Mouse (Mus musculus) heart, embryonic 14.5 days (tissue): ENCODE data around the gene Fut2. TPM values are rescaled to one million over a fixed set of nuclear protein-coding genes. Genes with fewer than 3 reads are reported as not detected.

ENCODE experiments used
- ATAC-seq: fragments of 200-750 bp; cut with Nextera tagmentation; 2 replicates; pipeline ENCODE4 v1.8.0; 2017; ENCODE audit warnings: low read depth, moderate TSS enrichment; ENCODE audit not compliant: insufficient number of reproducible peaks, insufficient read depth, low FRiP score
- H3K27ac ChIP-seq, 2 experiments: fragments of 200-500 bp in 1 of 2; fragments of 300-500 bp in 1 of 2; sonication (generic) in 1 of 2; replicated peaks in 1 of 2; 2 replicates each; pipeline ENCODE4 v1.5.1; 2012 to 2014; ENCODE audit warnings: low read depth in 2 of 2, low read length in 2 of 2, control low read depth in 1 of 2, mild to moderate bottlenecking in 1 of 2, mixed read lengths in 1 of 2; ENCODE audit not compliant: control insufficient read depth in 1 of 2, insufficient read depth in 1 of 2
- H3K27me3 ChIP-seq: fragments of 300-500 bp; sonication (generic); 2 replicates; pipeline ENCODE4 v1.6.1; 2014; ENCODE audit warnings: mild to moderate bottlenecking, low read length, control low read depth; ENCODE audit not compliant: control insufficient read depth, insufficient read depth
- H3K36me3 ChIP-seq: fragments of 300-500 bp; sonication (generic); 2 replicates; pipeline ENCODE4 v1.6.1; 2014; ENCODE audit warnings: mild to moderate bottlenecking, control low read depth, low read length, mixed read lengths; ENCODE audit not compliant: control insufficient read depth, insufficient read depth
- H3K4me1 ChIP-seq, 2 experiments: fragments of 200-500 bp in 1 of 2; fragments of 300-500 bp in 1 of 2; sonication (generic) in 1 of 2; 2 replicates each; pipeline ENCODE4 v1.6.1; 2012 to 2014; ENCODE audit warnings: low read length in 2 of 2, control low read depth in 1 of 2, mixed read lengths in 1 of 2; ENCODE audit not compliant: control insufficient read depth in 2 of 2, insufficient read depth in 2 of 2
- H3K4me2 ChIP-seq: fragments of 300-500 bp; sonication (generic); 2 replicates; pipeline ENCODE4 v1.6.1; 2014; ENCODE audit warnings: mild to moderate bottlenecking, low read length
- H3K4me3 ChIP-seq, 2 experiments: fragments of 200-500 bp in 1 of 2; fragments of 300-500 bp in 1 of 2; sonication (generic) in 1 of 2; 2 replicates each; pipeline ENCODE4 v1.5.1; 2012 to 2014; ENCODE audit warnings: low read length in 2 of 2, mild to moderate bottlenecking in 2 of 2, control low read depth in 1 of 2, low read depth in 1 of 2, moderate library complexity in 1 of 2; ENCODE audit not compliant: control insufficient read depth in 1 of 2, insufficient read depth in 1 of 2
- H3K9ac ChIP-seq: fragments of 300-500 bp; sonication (generic); 2 replicates; pipeline ENCODE4 v1.6.1; 2014; ENCODE audit warnings: mild to moderate bottlenecking, low read length
- H3K9me3 ChIP-seq: fragments of 300-500 bp; sonication (generic); 2 replicates; pipeline ENCODE4 v1.6.1; 2016; ENCODE audit warnings: low read length, control low read depth; ENCODE audit not compliant: control insufficient read depth
- WGBS: fragments of 180-500 bp; shearing (Covaris S2); extraction: QIAGEN DNeasy Blood & Tissue Kit; methylation state at CpG from one replicate; pipeline ENCODE4 v1.1.7; 2014; 5-methylcytosine and 5-hydroxymethylcytosine counted together
- polyA plus RNA-seq: library from polyadenylated mRNA; unstranded; fragments of >200 nt; fragmentation: Nextera tagmentation; extraction: Ambion mirVana; gene quantifications from 2 replicates; pipeline ENCODE4 v1.2.1, GENCODE M21; 2014

Fut2 gene
- polyA plus RNA-seq, 1 experiment from 2014 or later, result 2.4 TPM

DNA sequence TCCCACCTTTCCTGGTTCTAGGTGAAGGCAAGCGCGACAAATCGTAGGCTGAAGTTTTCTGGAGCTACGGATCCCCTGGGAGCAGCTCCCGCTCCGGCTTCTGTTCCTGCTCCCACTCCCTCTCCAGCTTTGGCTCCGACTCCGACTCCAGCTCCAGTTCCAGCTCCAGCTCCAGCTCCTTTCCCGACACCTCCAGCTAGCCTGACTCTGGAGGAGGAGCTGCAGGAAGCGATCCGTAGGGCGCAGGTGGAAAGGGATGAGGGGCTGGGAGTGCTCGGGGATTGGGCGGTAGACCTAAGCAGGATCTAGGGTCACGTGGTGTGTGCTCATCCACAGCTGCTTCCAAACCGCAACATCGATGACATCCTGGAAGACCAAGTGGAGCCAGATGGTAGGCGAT is 22.0 kb downstream of the Fut2 start:
- H3K27ac ChIP-seq, result peak overlapping the region in 1 of 2 experiments; percentile 82; a peak in 2 of 4 replicates
- WGBS, result 21% methylated on average over 18 of the region's 18 CpGs
- peak overlapping the region; percentile 30 to 44 for H3K4me3 ChIP-seq
- H3K4me2 ChIP-seq, result peak overlapping the region; percentile 80
- H3K9ac ChIP-seq, result peak overlapping the region; percentile 42
- no peaks in the 10 kb centered on the region for H3K9me3 ChIP-seq
- H3K27me3 ChIP-seq, result no peaks in the 10 kb centered on the region
- peaks cover 36 to 47% of the 10 kb centered on the region in 2 experiments for H3K4me1 ChIP-seq
- ATAC-seq, result 0 out of 2 replicates have a peak, but pooled peaks have one; percentile 19
- H3K36me3 ChIP-seq, result no peaks in the 10 kb centered on the region

DNA sequence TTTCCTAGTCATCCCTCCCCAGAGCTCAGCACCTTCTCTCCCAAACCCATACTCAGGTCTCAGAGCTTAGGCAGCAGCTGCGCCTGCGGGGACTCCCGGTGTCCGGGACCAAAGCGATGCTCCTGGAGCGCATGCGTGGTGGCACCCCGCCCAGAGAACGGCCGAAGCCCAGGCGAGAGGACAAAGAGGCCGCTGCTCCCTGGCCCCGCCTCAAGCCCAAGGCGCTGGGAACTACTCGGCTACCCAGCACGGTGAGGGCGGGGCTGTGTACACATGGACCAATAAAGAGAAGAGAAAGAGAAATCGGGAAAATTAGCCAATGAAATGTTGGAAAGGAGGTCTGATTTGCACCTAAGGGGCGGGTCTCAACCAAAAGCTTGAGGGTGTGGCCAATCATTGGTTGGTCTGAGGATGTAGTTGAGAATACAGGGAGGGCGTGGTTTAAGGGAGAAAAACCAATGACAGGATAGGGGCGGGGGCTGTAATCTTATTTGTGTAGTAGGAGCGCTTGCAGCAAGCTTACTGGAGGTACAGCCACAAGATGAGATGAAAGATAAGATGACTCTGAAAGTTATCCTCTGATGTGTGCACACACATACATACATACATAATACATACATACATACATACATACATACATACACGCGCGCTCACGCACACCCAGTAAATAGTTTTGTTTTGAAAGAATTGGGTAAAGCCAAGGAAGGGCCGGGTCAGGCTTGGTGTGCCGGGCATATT is 22.6 kb downstream of the Fut2 start:
- peaks cover 39 to 46% of the 10 kb centered on the region in 2 experiments for H3K4me1 ChIP-seq
- peak; percentile 81 for ATAC-seq
- 12% methylated on average over 28 of the region's 28 CpGs for WGBS
- H3K9me3 ChIP-seq, result no peaks in the 10 kb centered on the region
- H3K27me3 ChIP-seq, result no peaks in the 10 kb centered on the region
- H3K36me3 ChIP-seq, result no peaks in the 10 kb centered on the region; the same call in 1 of the 2 replicates
- peak overlapping the region; percentile 44 to 52 for H3K4me3 ChIP-seq
- peak overlapping the region; percentile 80 for H3K4me2 ChIP-seq
- peak overlapping the region; percentile 84 for H3K9ac ChIP-seq
- H3K27ac ChIP-seq, result peak overlapping the region; percentile 70 to 82

DNA sequence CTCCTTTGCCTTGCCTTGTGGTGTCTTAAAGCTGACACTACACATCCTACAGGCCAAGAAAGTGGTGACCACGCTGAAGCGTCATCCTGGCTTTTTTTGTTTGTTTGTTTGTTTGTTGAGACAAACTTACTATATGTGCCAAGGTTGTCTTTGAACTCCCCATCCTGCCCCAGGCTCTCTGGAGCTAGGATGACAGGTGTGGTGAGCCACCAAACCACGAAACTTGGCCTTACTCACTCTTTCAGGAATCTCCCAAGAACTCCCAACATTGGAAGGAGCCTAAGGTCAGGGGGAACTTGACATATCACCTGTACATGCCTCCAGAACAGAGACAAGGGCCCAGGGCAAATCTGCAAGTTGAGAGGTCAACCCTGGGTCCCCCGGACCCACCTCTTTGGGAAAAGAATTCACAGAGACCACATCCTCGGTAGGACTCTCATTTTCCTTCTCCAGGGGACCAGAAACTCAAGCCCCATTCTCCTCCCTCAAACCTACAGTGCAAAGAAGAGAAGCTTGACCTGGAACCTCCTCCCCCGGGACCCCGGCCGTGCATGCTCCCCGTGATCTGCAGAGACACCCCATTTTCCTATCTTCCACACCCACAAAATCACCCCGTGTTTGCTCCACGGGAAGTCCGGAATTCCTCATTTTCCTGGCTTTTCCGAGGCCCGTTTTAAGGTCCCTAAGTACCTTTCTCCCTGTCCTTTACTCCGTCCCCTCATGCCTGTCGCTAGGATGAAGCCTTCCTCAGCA is 23.5 kb downstream of the Fut2 start:
- WGBS, result 49% methylated on average over 16 of the region's 16 CpGs
- peak overlapping the region; percentile 84 for H3K9ac ChIP-seq
- peak overlapping the region; percentile 80 for H3K4me2 ChIP-seq
- no peaks in the 10 kb centered on the region for H3K9me3 ChIP-seq
- peak overlapping the region; percentile 44 to 52 for H3K4me3 ChIP-seq
- peak overlapping the region; percentile 70 to 82 for H3K27ac ChIP-seq
- no peaks in the 10 kb centered on the region for H3K27me3 ChIP-seq
- peaks cover 7% of the 10 kb centered on the region; the same call in 1 of the 2 replicates for H3K36me3 ChIP-seq
- H3K4me1 ChIP-seq, result peaks cover 44 to 50% of the 10 kb centered on the region in 2 experiments
- ATAC-seq, result no peak

DNA sequence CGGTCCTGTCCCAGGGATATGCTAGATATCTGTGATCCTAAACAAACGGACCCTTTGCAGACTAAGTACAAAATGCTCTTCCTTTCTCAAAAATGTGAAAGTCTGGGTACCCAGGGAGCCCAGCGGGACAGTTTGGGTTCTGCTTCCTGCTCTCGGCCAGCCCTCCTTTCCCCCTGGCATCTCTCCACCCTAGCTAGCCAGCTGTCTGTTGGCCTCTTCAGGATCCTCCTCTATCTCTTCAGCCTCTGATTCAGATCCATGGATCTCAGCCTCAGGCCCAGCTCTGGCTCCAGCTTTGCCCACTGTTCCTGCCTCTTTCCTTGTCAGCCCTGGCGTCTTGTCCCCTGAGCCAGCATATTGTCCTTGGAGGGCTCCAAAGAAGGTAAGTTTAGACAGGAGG is 24.1 kb downstream of the Fut2 start:
- peak overlapping the region in 1 of 2 experiments; percentile 61; a peak in 1 of 4 replicates for H3K27ac ChIP-seq
- H3K4me3 ChIP-seq, result no peak overlapping the region; a peak in 1 of 4 replicates
- 53% methylated on average over 5 of the region's 5 CpGs for WGBS
- peak overlapping the region; percentile 80 for H3K4me2 ChIP-seq
- no peaks in the 10 kb centered on the region for H3K9me3 ChIP-seq
- H3K36me3 ChIP-seq, result peaks cover 13% of the 10 kb centered on the region; the same call in 1 of the 2 replicates
- peaks cover 44 to 50% of the 10 kb centered on the region in 2 experiments for H3K4me1 ChIP-seq
- peak overlapping the region; percentile 56 for H3K9ac ChIP-seq
- no peak for ATAC-seq
- no peaks in the 10 kb centered on the region for H3K27me3 ChIP-seq

DNA sequence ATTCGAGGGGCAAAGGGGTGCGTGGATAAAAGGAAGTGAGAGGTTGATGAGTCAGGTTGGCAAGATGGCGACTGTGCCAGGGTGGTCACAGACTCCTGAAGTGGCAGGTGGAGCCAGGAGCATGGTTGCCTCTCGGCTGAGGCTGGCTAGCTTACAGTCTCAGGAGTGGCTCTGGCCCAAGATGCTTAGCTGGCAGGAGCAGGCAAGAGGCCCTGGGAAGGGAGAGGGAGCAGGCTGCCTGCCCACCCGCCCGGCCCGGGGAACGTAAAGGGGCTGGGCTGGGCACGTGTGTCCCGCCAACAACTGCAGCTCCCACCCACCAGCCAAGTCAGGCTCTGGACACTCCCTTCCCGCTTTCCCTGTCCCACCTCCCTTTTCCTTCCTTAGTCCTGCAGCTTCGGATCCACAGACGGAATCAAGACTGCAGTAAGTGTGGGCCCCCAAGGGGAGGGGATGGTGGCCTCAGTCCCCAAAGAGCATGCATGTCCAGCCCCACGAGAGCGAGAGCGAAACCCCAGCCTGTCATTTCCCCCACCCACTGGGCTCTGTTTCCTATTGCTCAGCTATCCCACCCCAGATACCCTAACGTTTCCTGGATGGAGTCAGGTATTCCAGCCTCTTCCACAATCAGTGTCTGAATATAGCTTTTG is 24.7 kb downstream of the Fut2 start:
- peaks cover 44 to 53% of the 10 kb centered on the region in 2 experiments for H3K4me1 ChIP-seq
- peak overlapping the region; percentile 56 for H3K9ac ChIP-seq
- no peak overlapping the region; a peak in 1 of 4 replicates for H3K4me3 ChIP-seq
- H3K36me3 ChIP-seq, result peaks cover 19% of the 10 kb centered on the region
- peak overlapping the region in 1 of 2 experiments; percentile 61; a peak in 3 of 4 replicates for H3K27ac ChIP-seq
- ATAC-seq, result 0 out of 2 replicates have a peak, but pooled peaks have one; percentile 14
- H3K27me3 ChIP-seq, result no peaks in the 10 kb centered on the region
- 35% methylated on average over 17 of the region's 17 CpGs for WGBS
- no peaks in the 10 kb centered on the region for H3K9me3 ChIP-seq
- H3K4me2 ChIP-seq, result peak overlapping the region; percentile 80

DNA sequence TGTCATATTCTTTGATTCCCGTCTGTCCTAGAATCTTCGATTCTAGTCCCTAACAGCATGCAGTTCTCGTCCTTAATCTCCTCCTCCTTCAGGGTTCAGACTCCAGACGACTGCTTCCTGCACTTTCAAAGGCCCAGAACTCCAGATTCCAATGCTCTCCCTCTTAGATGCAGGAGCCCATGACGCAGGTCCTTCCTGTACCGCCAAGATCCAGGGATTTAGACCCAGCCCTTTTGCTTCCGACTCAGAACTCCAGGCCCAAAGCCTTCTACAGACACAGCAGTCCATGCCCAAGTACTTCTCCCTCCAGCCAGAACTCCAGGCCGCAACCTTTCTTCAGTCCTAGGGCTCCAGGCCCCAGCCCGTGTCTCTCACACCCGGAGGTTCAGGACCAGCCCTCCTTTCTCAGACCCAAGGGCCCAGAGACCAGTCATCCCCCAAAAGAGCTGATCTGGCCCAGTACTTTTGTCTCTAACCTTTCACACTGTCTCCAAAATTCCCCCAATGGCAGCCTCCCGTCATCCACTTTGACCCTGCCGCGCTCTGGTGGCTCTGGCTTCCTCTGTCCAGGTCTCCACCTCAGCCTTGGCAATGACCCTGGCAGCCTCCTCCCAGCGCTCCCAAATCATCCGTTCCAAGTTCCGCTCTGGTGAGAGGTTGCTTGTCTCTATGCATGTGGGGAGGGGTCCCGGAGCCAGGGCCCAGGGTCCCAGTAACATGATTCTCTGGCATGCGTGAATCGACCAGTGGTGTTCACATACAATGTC is 25.8 kb downstream of the Fut2 start:
- no peak overlapping the region for H3K4me2 ChIP-seq
- peaks cover 50 to 59% of the 10 kb centered on the region in 2 experiments for H3K4me1 ChIP-seq
- no peaks in the 10 kb centered on the region for H3K9me3 ChIP-seq
- 78% methylated on average over 19 of the region's 19 CpGs for WGBS
- H3K27ac ChIP-seq, result peak overlapping the region in 1 of 2 experiments; percentile 61; a peak in 2 of 4 replicates
- ATAC-seq, result no peak
- H3K36me3 ChIP-seq, result peaks cover 24% of the 10 kb centered on the region
- no peak overlapping the region for H3K4me3 ChIP-seq
- H3K9ac ChIP-seq, result no peak overlapping the region
- H3K27me3 ChIP-seq, result no peaks in the 10 kb centered on the region
